Mouse (Mus musculus): Measurements from ENCODE around the gene Bicc1. TPM values are rescaled to one million over a fixed set of nuclear protein-coding genes. Genes with fewer than 3 reads are reported as not detected.

Gene Bicc1
- polyA plus RNA-seq, 2 experiments from 2014 or later = 0.11 TPM; not detected in 1

DNA sequence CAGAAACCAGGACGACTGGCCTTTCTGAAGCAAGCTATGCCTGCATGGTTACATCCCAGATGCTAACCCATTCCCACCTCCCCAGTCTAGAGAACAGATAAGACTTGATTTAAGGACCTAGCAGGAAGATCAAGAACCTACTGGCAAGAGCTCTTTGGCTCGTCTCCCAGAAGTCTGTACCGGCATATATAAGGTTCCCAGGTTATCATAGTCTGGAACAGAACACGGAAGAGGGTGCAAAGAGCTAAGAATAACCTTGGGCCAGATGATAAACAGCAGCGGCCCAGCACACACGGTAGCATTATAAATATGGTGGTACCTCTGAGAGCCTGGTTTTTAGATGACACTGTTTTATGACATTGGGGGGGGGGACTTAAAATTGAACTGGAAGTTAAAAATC is 217.9 kb downstream of the Bicc1 start:
- ATAC-seq = no peak

DNA sequence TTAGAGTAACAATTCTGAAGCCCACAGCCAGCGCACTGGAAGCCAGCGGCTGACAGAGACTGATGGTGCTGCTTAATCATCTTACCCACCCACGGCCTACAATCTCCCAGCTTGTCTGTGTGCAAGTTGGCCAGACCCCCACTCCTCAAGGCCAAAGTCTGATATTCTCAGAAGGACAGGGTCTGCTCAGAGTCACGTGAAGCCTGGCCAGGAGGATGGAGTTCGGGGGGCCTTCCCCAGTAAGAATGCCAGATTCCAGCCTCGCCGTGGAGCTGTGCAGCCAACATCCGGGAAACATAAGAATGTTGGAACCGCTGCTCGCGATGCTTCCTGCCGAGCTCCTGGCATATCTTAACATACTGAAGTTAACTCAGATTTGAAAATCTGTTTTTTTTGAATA is 219.7 kb downstream of the Bicc1 start:
- ATAC-seq = no peak

DNA sequence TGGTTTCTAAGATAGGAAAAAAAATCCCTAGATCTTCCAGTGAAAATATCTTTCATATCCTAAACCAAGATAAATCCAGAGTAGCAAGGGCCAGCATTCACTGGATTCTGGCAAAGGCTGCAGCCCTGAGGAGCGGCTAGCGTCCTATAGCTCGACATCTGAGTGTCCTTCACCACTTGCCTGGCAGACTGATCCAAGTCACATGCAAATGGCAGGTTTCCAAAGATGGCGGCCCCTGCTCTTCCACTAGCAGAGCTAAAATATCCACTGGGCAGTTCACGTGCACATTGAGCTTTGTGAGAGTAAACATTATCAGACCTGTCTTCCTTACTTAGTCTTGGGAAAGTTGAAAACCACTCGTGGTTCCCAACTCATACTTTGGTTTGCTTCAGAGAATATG is 222.1 kb downstream of the Bicc1 start:
- no peak for ATAC-seq

DNA sequence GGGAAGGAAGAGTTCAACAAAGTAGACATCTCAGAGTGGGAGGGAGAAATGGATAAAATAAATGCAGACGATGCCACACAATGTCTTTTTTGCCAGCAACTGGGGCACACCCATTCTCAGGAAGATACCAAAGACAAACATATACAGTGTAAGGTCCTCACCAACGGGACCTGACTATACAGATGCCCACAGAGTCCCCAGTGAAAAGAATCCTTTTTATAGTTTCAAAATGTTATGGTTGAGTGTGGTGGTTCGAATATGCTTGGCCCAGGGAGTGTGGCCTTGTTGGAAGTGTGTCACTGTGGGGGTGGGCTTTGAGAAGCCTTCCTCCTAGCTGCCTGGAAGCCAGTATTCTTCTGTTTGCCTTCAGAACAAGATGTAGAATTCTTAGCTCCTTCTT is 223.5 kb downstream of the Bicc1 start:
- no peak for ATAC-seq

DNA sequence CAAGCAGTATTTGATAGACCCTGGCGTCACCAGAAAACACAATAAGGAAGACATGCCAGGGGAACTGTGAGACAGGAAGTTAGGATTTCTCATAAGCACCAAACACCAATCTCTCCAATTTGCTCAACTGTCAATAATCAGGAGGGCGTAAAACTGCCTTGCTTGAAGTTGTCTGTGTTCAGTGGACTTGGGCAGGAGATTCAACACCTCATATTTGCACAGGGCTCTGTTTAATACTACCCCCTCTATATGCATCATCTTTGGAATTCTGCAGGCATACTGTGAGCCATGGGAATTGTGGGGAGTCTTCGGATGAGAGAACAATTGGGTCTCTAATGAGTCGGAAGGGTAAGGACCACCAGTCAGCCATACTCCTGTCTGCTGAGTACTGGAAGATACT is 233.4 kb downstream of the Bicc1 start:
- ATAC-seq = no peak

- no peak for ATAC-seq
Observed at GRCm38 (mm10) chr10:70924348-70924747, 235.2 kb downstream of the Bicc1 start.

DNA sequence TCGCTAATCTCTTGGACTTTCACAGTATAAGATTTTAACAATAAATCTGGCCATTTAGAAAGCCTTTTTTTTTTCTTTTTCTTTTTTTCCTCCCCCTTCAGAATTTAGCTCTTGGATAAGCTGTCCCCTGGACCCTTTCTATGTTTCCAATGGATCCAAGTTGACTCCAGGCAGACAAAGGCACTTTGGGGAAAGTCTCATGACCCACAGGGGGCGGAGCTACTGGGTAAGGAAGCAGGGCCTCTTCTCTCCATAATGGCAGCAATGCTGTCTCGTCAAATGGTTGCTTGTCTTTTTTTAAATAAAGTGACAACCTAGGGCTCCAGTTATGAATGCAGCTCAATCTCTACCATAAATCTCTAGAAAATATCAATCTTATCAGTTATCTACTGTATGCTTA is 235.6 kb downstream of the Bicc1 start:
- no peak for ATAC-seq

GRCm38 (mm10) chr10:70921481-70921880 is 238.0 kb downstream of the Bicc1 start:
- ATAC-seq = no peak

DNA sequence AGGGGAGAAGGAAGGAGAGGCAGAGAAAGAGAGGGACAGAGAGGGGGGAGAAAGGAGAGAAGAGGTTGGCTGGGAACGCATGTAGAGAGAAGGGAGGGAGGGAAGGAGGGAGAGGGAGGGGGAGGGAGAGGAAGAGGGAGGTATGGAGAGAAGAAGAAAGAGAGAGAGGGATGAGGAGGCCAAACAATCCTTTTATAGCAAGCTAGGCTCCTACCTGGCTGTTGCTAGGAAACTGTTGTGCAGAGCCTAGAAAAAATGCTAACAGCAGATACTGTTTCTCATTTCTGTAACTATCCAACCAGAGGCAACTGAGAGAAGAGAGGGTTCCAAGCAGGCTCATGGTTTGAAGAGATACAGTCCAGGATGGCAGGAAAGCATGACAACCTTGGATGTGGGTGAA is 239.6 kb downstream of the Bicc1 start:
- ATAC-seq = no peak

DNA sequence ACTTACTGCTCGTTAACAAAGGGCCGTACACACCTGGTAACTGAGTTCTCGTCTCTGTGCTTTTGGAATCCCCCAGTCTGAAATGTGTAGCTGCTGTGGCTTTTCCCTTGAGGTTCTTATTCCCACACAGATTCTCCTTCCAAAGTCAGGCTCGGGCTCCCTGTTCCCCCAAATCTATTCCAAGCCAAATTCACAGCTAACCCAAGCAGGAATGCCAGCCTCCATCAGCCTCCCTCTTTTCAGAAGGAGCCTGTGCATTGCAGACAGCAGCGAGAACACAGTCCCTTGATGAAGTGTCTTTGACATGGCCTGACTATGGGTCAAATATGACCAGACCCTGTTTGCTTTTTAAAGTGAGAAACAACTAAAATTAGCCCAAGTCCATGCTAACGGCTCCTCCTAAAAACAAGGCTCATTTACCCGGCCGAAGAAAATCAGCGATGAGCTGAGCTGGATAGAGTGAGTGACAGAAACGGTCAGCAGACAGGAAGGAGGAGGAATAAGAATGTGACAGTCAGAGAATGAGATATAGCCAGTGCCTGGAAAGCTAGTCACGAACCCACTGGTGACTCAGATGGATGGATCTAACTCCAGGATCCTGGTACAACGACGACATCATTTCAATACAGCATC is 240.4 kb downstream of the Bicc1 start:
- ATAC-seq = no peak

DNA sequence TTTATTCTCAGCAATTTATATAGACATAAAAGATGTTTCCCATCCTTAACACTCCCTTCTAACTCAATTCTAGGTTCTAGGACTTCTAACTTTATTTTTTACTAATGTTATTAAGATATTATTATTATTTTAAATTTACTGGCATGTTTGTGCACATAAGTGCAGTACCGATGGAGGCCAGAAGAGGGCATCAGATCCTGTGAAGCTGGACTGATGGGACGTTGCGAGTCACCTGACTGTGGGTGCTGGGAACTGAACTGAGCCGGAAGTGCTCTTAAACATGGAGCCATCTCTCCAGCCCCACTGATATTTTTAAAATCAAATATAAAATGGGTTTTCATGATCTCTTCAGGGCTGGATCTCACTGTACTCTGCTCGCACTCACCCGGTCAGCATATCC is 242.8 kb downstream of the Bicc1 start:
- ATAC-seq = no peak

DNA sequence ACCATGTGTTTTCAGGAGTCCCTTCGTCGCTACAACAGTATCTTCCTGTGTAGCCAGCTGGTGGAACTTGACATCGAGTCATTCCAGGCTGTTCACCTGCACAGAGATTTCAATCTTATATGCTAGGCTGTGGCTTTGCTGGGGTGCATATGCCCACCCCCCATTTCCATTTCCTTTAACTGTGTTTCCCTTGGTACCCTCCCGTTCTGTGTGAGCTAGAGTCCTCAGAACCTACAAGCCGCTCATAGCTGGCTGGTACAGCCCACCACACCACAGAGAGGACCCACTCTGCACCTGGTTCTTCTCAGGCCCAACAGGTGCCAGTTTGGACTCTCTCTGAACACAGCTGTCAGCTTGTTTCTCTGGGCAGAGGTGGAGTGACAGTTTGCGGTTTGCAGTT is 244.4 kb downstream of the Bicc1 start:
- no peak for ATAC-seq

DNA sequence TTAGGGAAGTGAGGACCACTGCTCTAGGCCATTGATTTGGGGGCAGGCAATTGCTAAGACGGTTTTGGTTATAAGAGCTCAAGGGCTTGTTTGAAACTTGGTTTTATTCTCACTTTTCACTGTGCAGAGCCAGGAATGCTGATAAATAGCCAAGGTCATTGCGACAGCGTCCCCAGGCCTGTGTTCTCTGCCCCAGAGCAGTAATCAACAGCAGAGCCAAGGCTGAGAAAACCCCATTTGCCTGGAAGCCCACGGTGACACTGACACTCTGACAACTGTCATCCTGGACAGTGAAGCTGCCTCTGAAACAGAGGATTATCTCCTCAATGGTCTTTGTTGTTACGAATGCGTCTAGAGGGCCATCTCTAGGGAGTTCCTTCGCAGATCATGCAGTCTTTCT is 255.6 kb downstream of the Bicc1 start:
- ATAC-seq = no peak

DNA sequence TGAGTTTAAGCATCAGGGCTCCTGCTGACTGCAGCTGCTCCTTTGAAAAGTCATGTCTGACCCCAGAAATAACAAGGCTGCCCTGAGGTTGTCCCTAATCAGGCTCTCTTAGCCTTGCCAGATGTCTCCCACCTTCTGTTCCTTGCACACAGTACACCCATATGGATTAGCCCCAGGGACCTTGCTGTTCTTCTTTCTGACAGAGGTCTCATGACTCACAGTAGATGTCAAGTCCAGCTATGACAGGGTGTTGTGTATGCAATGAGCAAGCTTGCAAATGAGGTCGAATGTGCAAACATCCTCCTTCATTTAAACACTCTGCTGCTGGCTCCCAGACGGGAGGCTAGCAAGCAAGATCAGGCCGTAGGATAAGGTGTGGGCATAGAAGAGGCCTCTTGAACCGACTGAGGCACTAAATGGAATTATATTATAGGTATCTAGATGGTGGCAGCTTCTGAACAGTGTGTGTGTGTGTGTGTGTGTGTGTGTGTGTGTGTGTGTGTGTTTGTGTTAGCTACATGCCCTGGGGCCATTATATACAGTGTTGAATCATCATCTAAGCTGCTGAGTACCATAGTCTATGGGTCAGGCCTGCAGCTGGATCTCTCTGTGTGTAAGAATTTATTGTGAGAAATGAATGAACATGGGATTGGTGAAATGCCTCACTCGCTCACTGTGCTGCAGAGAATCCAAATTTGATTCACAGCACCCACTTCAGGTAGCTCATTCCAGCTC is 256.6 kb downstream of the Bicc1 start:
- no peak for ATAC-seq

GRCm38 (mm10) chr10:70901193-70901875 is 258.2 kb downstream of the Bicc1 start:
- ATAC-seq = no peak

DNA sequence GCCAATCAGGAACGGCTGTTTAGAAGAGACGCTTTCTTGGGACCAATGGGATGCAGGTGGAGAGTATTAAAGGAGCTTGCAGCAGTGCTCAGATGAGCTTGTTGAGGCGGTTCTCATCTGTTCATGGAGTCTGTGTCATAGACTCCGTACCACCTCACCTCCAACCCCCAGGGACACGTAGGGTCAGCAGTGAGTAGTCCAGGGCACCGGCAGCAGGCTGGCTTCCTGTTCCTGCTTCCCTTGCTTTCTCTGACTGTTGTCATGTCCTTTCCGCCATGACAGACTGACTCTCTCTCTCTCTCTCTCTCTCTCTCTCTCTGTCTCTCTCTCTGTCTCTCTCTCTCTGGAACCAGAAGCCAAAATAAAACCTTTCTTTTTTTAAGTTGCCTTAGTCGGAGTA is 263.6 kb downstream of the Bicc1 start:
- ATAC-seq = no peak

- no peak for ATAC-seq
Observed at GRCm38 (mm10) chr10:70878046-70878445, 281.5 kb downstream of the Bicc1 start.

- no peak for ATAC-seq
Observed at GRCm38 (mm10) chr10:70877631-70878030, 281.9 kb downstream of the Bicc1 start.

DNA sequence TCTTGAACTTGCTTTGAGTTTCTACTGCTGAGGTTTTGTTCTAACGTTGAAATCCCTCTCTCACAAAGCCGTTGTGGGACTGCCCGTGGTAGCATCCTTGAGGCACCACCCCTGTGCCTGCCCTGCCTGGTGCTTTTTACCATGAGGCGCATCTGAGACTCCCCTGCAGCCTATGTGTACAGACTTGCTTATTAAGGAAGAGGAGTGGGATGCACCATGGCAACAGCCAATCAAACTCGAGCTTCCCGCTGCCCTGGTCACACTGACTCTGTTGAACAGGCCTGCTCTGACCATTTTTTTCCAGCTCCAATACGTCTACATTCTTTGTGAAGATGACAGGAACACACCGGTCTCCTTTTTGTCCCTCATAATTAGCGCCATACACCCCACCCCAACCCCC is 283.0 kb downstream of the Bicc1 start:
- ATAC-seq = no peak

GRCm38 (mm10) chr10:70876119-70876518 is 283.4 kb downstream of the Bicc1 start:
- no peak for ATAC-seq

- no peak for ATAC-seq
Observed at GRCm38 (mm10) chr10:70874994-70875538, 284.4 kb downstream of the Bicc1 start.
